Mouse (Mus musculus): ENCODE data around the gene Myl6. TPM values are rescaled to one million over a fixed set of nuclear protein-coding genes. Genes with fewer than 3 reads are reported as not detected.
"Not testable (repeated sequence)": the region's sequence is repeated elsewhere in the genome, so short reads cannot be mapped to it uniquely, and the experiment has no call there.

Gene Myl6
- polyA plus RNA-seq, 1 experiment = 2,234 TPM

DNA sequence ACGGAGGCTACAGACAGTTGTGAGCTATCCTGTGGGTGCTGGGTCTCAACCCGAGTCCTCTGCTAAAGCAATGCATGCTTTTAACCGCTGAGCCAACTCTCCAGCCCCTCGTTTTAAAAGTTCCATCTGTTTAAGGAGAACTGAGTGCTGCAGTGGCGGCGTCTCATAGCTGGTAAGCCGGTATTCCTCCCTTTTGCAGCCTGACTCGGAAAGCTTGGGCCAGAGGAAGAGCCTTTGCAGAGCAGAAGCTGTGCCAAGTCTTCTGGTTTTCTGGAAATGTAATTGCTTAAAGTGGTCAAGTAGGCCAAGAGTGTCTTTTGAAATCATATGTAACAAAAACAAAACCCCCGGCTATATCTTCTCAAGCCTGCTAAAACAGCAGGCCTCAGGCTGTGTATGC, 14.3 kb upstream of the Myl6 start:
- Histone ChIP-seq H3K36me3 (ENCODE audit: control insufficient read depth, insufficient read depth) (peaks cover 28% of the 10 kb centered on the region), H3K79me2 (ENCODE audit: control insufficient read depth, insufficient read depth) (no peaks in the 10 kb centered on the region), H3K4me2 (ENCODE audit: low read depth) (no peak overlapping the region), H3K4me3 (no peak overlapping the region), H3ac (ENCODE audit: control insufficient read depth, insufficient read length) (no peak overlapping the region), H3K27me3 (ENCODE audit: control insufficient read depth, insufficient read depth, insufficient read length) (no peaks in the 10 kb centered on the region)
- TF ChIP-seq SRF (IDR thresholded peaks at IDR 0.05; ENCODE audit: control insufficient read depth, insufficient read length, low read depth) (no peak), TCF12 (IDR thresholded peaks at IDR 0.05; ENCODE audit: insufficient read depth, poor library complexity, severe bottlenecking) (no peak), MYOD1 (IDR thresholded peaks at IDR 0.05; ENCODE audit: control insufficient read depth in 1 of 3, insufficient read length in 2 of 3, low read depth in 2 of 3) (no peak), USF1 (IDR thresholded peaks at IDR 0.05; ENCODE audit: low read depth) (no peak), E2F4 (IDR thresholded peaks at IDR 0.05; ENCODE audit: insufficient read depth) (no peak), POLR2AphosphoS2 (IDR thresholded peaks at IDR 0.05; ENCODE audit: insufficient read length, low read depth) (no peak), MYOG (IDR thresholded peaks at IDR 0.05; ENCODE audit: control insufficient read depth in 1 of 3, insufficient read depth in 1 of 3, insufficient read length in 2 of 3, low read depth in 2 of 3) (no peak), TCF3 (IDR thresholded peaks at IDR 0.05; ENCODE audit: insufficient read length, low read depth) (no peak), POLR2A (IDR thresholded peaks at IDR 0.05; ENCODE audit: insufficient read length, low read depth) (no peak), REST (IDR thresholded peaks at IDR 0.05; ENCODE audit: insufficient read depth, insufficient read length) (no peak), CEBPB (IDR thresholded peaks at IDR 0.05; ENCODE audit: insufficient read depth, poor library complexity, severe bottlenecking) (no peak), MAX (IDR thresholded peaks at IDR 0.05; ENCODE audit: low read depth) (no peak)

DNA sequence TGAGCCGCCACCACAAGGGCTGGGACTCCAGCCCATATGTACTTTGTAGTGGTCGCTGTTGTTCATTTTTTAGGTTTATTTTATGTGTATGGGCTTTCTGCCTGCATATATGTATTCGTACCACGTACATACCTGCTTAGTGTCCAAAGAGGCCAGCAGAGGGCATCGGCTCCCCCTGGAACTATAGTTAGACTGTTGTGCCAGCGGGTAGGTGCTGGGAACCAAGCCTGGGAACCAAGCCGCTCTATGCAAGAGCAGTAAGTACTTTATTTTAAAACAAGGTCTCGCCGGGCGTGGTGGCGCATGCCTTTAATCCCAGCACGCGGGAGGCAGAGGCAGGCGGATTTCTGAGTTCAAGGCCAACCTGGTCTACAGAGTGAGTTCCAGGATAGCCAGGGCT, 12.0 kb upstream of the Myl6 start:
- no peak overlapping the region for H3ac ChIP-seq (ENCODE audit: control insufficient read depth, insufficient read length)
- no peaks in the 10 kb centered on the region for H3K27me3 ChIP-seq (ENCODE audit: control insufficient read depth, insufficient read depth, insufficient read length)
- H3K79me2 ChIP-seq (ENCODE audit: control insufficient read depth, insufficient read depth) = no peaks in the 10 kb centered on the region
- H3K4me2 ChIP-seq (ENCODE audit: low read depth) = no peak overlapping the region
- TF ChIP-seq CEBPB (IDR thresholded peaks at IDR 0.05; ENCODE audit: insufficient read depth, poor library complexity, severe bottlenecking) (no peak), MYOG (IDR thresholded peaks at IDR 0.05; ENCODE audit: control insufficient read depth in 1 of 3, insufficient read depth in 1 of 3, insufficient read length in 2 of 3, low read depth in 2 of 3) (no peak), USF1 (IDR thresholded peaks at IDR 0.05; ENCODE audit: low read depth) (no peak), TCF12 (IDR thresholded peaks at IDR 0.05; ENCODE audit: insufficient read depth, poor library complexity, severe bottlenecking) (no peak), SRF (IDR thresholded peaks at IDR 0.05; ENCODE audit: control insufficient read depth, insufficient read length, low read depth) (no peak), POLR2AphosphoS2 (IDR thresholded peaks at IDR 0.05; ENCODE audit: insufficient read length, low read depth) (no peak), MAX (IDR thresholded peaks at IDR 0.05; ENCODE audit: low read depth) (no peak), E2F4 (IDR thresholded peaks at IDR 0.05; ENCODE audit: insufficient read depth) (no peak), POLR2A (IDR thresholded peaks at IDR 0.05; ENCODE audit: insufficient read length, low read depth) (no peak), MYOD1 (IDR thresholded peaks at IDR 0.05; ENCODE audit: control insufficient read depth in 1 of 3, insufficient read length in 2 of 3, low read depth in 2 of 3) (no peak), TCF3 (IDR thresholded peaks at IDR 0.05; ENCODE audit: insufficient read length, low read depth) (no peak), REST (IDR thresholded peaks at IDR 0.05; ENCODE audit: insufficient read depth, insufficient read length) (no peak)
- no peak overlapping the region for H3K4me3 ChIP-seq
- H3K36me3 ChIP-seq (ENCODE audit: control insufficient read depth, insufficient read depth) = peaks cover 19% of the 10 kb centered on the region

DNA sequence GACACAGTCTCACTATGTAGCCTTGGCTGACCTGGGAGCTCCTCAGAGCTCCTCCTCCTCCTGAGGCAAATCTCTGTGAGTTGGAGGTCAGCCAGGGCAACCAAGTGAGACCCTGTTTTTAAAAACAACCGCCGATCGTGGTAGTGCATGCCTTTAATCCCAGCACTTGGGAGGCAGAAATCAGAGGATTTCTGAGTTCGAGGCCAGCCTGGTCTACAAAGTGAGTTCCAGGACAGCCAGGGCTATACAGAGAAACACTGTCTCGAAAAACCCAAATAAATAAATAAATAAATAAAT, 11.4 kb upstream of the Myl6 start:
- not testable (repeated sequence) for H3K79me2 ChIP-seq (ENCODE audit: control insufficient read depth, insufficient read depth); H3K27me3 ChIP-seq (ENCODE audit: control insufficient read depth, insufficient read depth, insufficient read length); H3ac ChIP-seq (ENCODE audit: control insufficient read depth, insufficient read length); H3K4me2 ChIP-seq (ENCODE audit: low read depth); H3K4me3 ChIP-seq
- peaks cover 13% of the 10 kb centered on the region for H3K36me3 ChIP-seq (ENCODE audit: control insufficient read depth, insufficient read depth)

DNA sequence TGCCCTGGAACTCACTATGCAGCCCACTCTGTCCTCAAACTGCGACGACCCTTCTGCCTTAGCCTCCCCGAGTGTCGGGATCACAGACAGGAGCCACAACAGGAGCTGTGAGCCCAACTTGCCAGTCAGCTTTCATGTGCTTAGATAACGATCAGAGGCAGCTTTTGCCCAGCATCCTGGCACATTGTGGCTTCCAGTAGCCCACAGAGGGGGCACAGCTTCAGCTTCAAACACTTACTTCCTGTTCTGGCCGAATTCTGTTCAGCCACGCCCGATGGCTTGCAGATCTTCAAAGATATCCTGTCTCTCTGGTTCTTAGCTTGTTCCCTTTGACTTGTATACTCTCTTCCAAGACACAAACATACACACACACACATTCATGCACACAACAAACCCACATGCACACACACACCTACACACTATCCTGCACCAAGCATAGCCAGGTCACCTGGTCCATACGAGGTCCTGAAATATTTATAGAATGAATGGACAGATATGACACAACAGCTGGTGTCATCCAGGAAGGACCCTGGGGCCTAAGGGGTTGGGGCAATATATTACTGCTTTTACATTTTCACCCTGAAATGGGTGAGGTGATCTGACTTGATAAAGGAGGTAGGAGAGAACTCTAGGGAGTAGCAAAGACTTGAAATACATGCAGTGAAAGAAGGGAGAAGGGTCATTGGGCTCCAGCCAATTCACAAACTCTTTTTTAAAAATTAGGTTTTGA, 10.9 kb upstream of the Myl6 start:
- H3K36me3 ChIP-seq (ENCODE audit: control insufficient read depth, insufficient read depth) = peaks cover 8% of the 10 kb centered on the region
- TF ChIP-seq MYOG (IDR thresholded peaks at IDR 0.05; ENCODE audit: control insufficient read depth in 1 of 3, insufficient read depth in 1 of 3, insufficient read length in 2 of 3, low read depth in 2 of 3) = peak in 1 of 3 experiments; percentile 4
- TF ChIP-seq USF1 (IDR thresholded peaks at IDR 0.05; ENCODE audit: low read depth) = no peak
- H3K79me2 ChIP-seq (ENCODE audit: control insufficient read depth, insufficient read depth) = no peaks in the 10 kb centered on the region
- H3K4me2 ChIP-seq (ENCODE audit: low read depth) = peak overlapping the region; percentile 25
- no peak overlapping the region for H3K4me3 ChIP-seq
- no peaks in the 10 kb centered on the region for H3K27me3 ChIP-seq (ENCODE audit: control insufficient read depth, insufficient read depth, insufficient read length)
- no peak overlapping the region for H3ac ChIP-seq (ENCODE audit: control insufficient read depth, insufficient read length)

DNA sequence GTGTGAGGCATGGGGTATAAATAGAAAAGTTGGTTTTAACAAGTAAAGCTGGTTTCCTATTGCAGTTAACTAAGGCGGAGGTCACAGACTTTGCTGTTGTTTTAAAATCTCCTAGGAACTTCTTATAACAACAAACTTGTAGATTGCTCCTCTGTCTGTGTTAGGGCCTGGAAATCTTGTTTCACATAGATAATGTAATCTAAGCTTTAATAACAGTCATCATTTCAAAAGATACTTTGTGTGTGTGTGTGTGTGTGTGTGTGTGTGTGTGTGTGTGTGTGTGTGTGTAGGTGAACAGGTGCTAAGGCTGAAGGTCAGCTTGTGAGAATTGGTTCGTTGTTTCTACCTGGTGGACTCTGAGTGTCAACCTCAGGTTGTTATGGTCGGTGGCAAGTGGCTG, 10.1 kb upstream of the Myl6 start:
- H3K4me2 ChIP-seq (ENCODE audit: low read depth) = peak overlapping the region; percentile 25
- no peaks in the 10 kb centered on the region for H3K27me3 ChIP-seq (ENCODE audit: control insufficient read depth, insufficient read depth, insufficient read length)
- TF ChIP-seq SRF (IDR thresholded peaks at IDR 0.05; ENCODE audit: control insufficient read depth, insufficient read length, low read depth) (no peak), POLR2A (IDR thresholded peaks at IDR 0.05; ENCODE audit: insufficient read length, low read depth) (no peak), MYOG (IDR thresholded peaks at IDR 0.05; ENCODE audit: control insufficient read depth in 1 of 3, insufficient read depth in 1 of 3, insufficient read length in 2 of 3, low read depth in 2 of 3) (no peak), POLR2AphosphoS2 (IDR thresholded peaks at IDR 0.05; ENCODE audit: insufficient read length, low read depth) (no peak), USF1 (IDR thresholded peaks at IDR 0.05; ENCODE audit: low read depth) (no peak), MYOD1 (IDR thresholded peaks at IDR 0.05; ENCODE audit: control insufficient read depth in 1 of 3, insufficient read length in 2 of 3, low read depth in 2 of 3) (no peak), E2F4 (IDR thresholded peaks at IDR 0.05; ENCODE audit: insufficient read depth) (no peak), REST (IDR thresholded peaks at IDR 0.05; ENCODE audit: insufficient read depth, insufficient read length) (no peak), TCF12 (IDR thresholded peaks at IDR 0.05; ENCODE audit: insufficient read depth, poor library complexity, severe bottlenecking) (no peak), MAX (IDR thresholded peaks at IDR 0.05; ENCODE audit: low read depth) (no peak), TCF3 (IDR thresholded peaks at IDR 0.05; ENCODE audit: insufficient read length, low read depth) (no peak), CEBPB (IDR thresholded peaks at IDR 0.05; ENCODE audit: insufficient read depth, poor library complexity, severe bottlenecking) (no peak)
- H3ac ChIP-seq (ENCODE audit: control insufficient read depth, insufficient read length) = no peak overlapping the region
- peaks cover under 1% of the 10 kb centered on the region for H3K36me3 ChIP-seq (ENCODE audit: control insufficient read depth, insufficient read depth)
- H3K79me2 ChIP-seq (ENCODE audit: control insufficient read depth, insufficient read depth) = no peaks in the 10 kb centered on the region
- H3K4me3 ChIP-seq = no peak overlapping the region
